ENCODE assay signal across 14 mouse cellular contexts in genomic region chr15:85683716-85684115, GRCm38 (mm10). TPM values are rescaled to one million over a fixed set of nuclear protein-coding genes. Genes with fewer than 3 reads are reported as not detected.
A peak's percentile ranks its signal among the peaks of the same experiment; 100 is the strongest.
DNase-seq lines count a peak whose midpoint lies in the region; ATAC-seq and TF ChIP-seq lines count a peak whose summit lies in the region.
"Had no signal": no experiment of that assay in that cellular context is flagged by ENCODE, and none has a peak within 500 bp of the region (broad histone marks: within the 10 kb centered on the region; RNA-seq: fewer than 3 reads in every experiment).

No protein-coding gene starts in this region.

- H3K27ac ChIP-seq in embryonic facial prominence, embryonic 15.5 days (replicated peaks) = 0 out of 2 replicates have a peak overlapping the region, but pooled peaks have one; percentile 48
- H3K27ac ChIP-seq in embryonic facial prominence, embryonic 10.5 days (replicated peaks) = no peak overlapping the region
- H3K27ac ChIP-seq in layer of hippocampus, adult 2 months = peak overlapping the region; percentile 100
- H3K27ac ChIP-seq in limb, embryonic 10.5 days = no peak overlapping the region
- H3K27ac ChIP-seq: forebrain, embryonic 15.5 days; intestine, embryonic 15.5 days had no signal

- TF ChIP-seq POLR2A in myocyte (IDR thresholded peaks at IDR 0.05; ENCODE audit: insufficient read length, low read depth) = no peak

- H3K9ac ChIP-seq in embryonic facial prominence, embryonic 15.5 days = no peak overlapping the region
- H3K9ac ChIP-seq: forebrain, embryonic 15.5 days; intestine, embryonic 15.5 days had no signal

- H3K4me1 ChIP-seq in embryonic facial prominence, embryonic 15.5 days = peaks cover 67% of the 10 kb centered on the region
- H3K4me1 ChIP-seq in embryonic facial prominence, embryonic 10.5 days = peaks cover 24% of the 10 kb centered on the region
- H3K4me1 ChIP-seq in limb, embryonic 10.5 days = peaks cover 35% of the 10 kb centered on the region

- H3K4me2 ChIP-seq in embryonic facial prominence, embryonic 15.5 days (replicated peaks) = no peak overlapping the region
- peak overlapping the region; percentile 97 for H3K4me2 ChIP-seq in myocyte (ENCODE audit: low read depth)
- H3K4me2 ChIP-seq: forebrain, embryonic 15.5 days; intestine, embryonic 15.5 days; liver, embryonic 11.5 days; midbrain, embryonic 11.5 days had no signal

- no peak for DNase-seq in embryonic facial prominence, embryonic 10.5 days (ENCODE audit: low spot score)
- no peak for DNase-seq in layer of hippocampus, adult 2 months (ENCODE audit: low spot score in 2 of 2)
- DNase-seq in layer of hippocampus, adult 18-20 months (ENCODE audit: low spot score in 2 of 2) = no peak
- no peak for DNase-seq in limb, embryonic 10.5 days (ENCODE audit: low spot score)
- DNase-seq in right cerebral cortex, adult 2 months (ENCODE audit: low spot score in 2 of 2) = no peak
- DNase-seq: cerebellum, adult 11-12 months; right cerebral cortex, postnatal 25 days had no signal

- no peak for TF ChIP-seq CTCF in layer of hippocampus, adult 2 months (conservative IDR thresholded peaks at IDR 0.05)
- no peak for TF ChIP-seq CTCF in C2C12 (IDR thresholded peaks at IDR 0.05; ENCODE audit: control insufficient read depth, insufficient read depth, insufficient read length)

- no peak overlapping the region for H3K4me3 ChIP-seq in embryonic facial prominence, embryonic 15.5 days (replicated peaks)
- H3K4me3 ChIP-seq in embryonic facial prominence, embryonic 10.5 days = no peak overlapping the region
- H3K4me3 ChIP-seq in layer of hippocampus, adult 2 months = peak overlapping the region; percentile 74
- H3K4me3 ChIP-seq in C2C12 (ENCODE audit: insufficient read depth, poor library complexity, severe bottlenecking) (peak overlapping the region; percentile 40), myocyte (peak overlapping the region; percentile 95)
- no peak overlapping the region for H3K4me3 ChIP-seq in limb, embryonic 10.5 days
- H3K4me3 ChIP-seq: forebrain, embryonic 15.5 days; intestine, embryonic 15.5 days had no signal

- ATAC-seq in embryonic facial prominence, embryonic 15.5 days (ENCODE audit: insufficient number of reproducible peaks, low FRiP score, low TSS enrichment, low read depth) = no peak
- ATAC-seq: forebrain, embryonic 15.5 days; intestine, embryonic 15.5 days had no signal

- H3K79me3 ChIP-seq in C2C12 (ENCODE audit: low read depth) = peaks cover 97% of the 10 kb centered on the region

- peaks cover 100% of the 10 kb centered on the region for H3K79me2 ChIP-seq in C2C12 (ENCODE audit: control insufficient read depth, insufficient read depth)
- H3K79me2 ChIP-seq in myocyte (ENCODE audit: control insufficient read depth, insufficient read depth) = peaks cover 100% of the 10 kb centered on the region

- WGBS in embryonic facial prominence, embryonic 15.5 days = 92% methylated on average over 4 of the region's 4 CpGs
- WGBS in embryonic facial prominence, embryonic 10.5 days = 92% methylated on average over 4 of the region's 4 CpGs
- 94% methylated on average over 4 of the region's 4 CpGs for WGBS in limb, embryonic 10.5 days

- H3K36me3 ChIP-seq in embryonic facial prominence, embryonic 15.5 days = peaks cover 29% of the 10 kb centered on the region
- no peaks in the 10 kb centered on the region for H3K36me3 ChIP-seq in embryonic facial prominence, embryonic 10.5 days (replicated peaks)
- H3K36me3 ChIP-seq in C2C12 (ENCODE audit: control insufficient read depth, insufficient read depth) (peaks cover 92% of the 10 kb centered on the region), myocyte (ENCODE audit: control insufficient read depth, insufficient read depth) (peaks cover 51% of the 10 kb centered on the region)
- H3K36me3 ChIP-seq in limb, embryonic 10.5 days = no peaks in the 10 kb centered on the region
- H3K36me3 ChIP-seq: intestine, embryonic 15.5 days had no signal

- no peaks in the 10 kb centered on the region for H3K9me3 ChIP-seq in embryonic facial prominence, embryonic 15.5 days (replicated peaks)
- no peaks in the 10 kb centered on the region for H3K9me3 ChIP-seq in embryonic facial prominence, embryonic 10.5 days
- H3K9me3 ChIP-seq in limb, embryonic 10.5 days (replicated peaks) = no peaks in the 10 kb centered on the region
- H3K9me3 ChIP-seq: forebrain, embryonic 15.5 days; intestine, embryonic 15.5 days had no signal

- H3K27me3 ChIP-seq in embryonic facial prominence, embryonic 15.5 days = no peaks in the 10 kb centered on the region
- peaks cover 82% of the 10 kb centered on the region for H3K27me3 ChIP-seq in embryonic facial prominence, embryonic 10.5 days (replicated peaks; ENCODE audit: low read depth, poor library complexity, severe bottlenecking)
- H3K27me3 ChIP-seq in C2C12 (ENCODE audit: control insufficient read depth, insufficient read depth, insufficient read length) (no peaks in the 10 kb centered on the region), myocyte (ENCODE audit: control insufficient read depth, insufficient read depth, insufficient read length) (no peaks in the 10 kb centered on the region)
- H3K27me3 ChIP-seq in limb, embryonic 10.5 days (ENCODE audit: low read depth, poor library complexity, severe bottlenecking) = peaks cover 24% of the 10 kb centered on the region
- H3K27me3 ChIP-seq: forebrain, embryonic 15.5 days; intestine, embryonic 15.5 days had no signal

- peak overlapping the region; percentile 50 for H3ac ChIP-seq in C2C12 (ENCODE audit: control insufficient read depth, insufficient read length, low read depth)
- H3ac ChIP-seq in myocyte (ENCODE audit: control insufficient read depth, insufficient read length) = no peak overlapping the region

TF ChIP-seq in C2C12, 6 proteins besides CTCF, POLR2A, EP300 and RAD21:
- no peak for TF ChIP-seq MAX (IDR thresholded peaks at IDR 0.05)
- TF ChIP-seq MYOG (IDR thresholded peaks at IDR 0.05; ENCODE audit: control insufficient read depth, extremely low read depth, insufficient read length) = no peak
- no peak for TF ChIP-seq CEBPB (IDR thresholded peaks at IDR 0.05; ENCODE audit: low read depth)
- TF ChIP-seq USF1 (IDR thresholded peaks at IDR 0.05; ENCODE audit: low read depth) = no peak
- TF ChIP-seq FOSL1 (IDR thresholded peaks at IDR 0.05; ENCODE audit: insufficient read depth, low read length, poor library complexity, severe bottlenecking) = no peak

TF ChIP-seq in myocyte, 11 proteins besides CTCF, POLR2A, EP300 and RAD21:
- TF ChIP-seq POLR2AphosphoS2 (IDR thresholded peaks at IDR 0.05; ENCODE audit: insufficient read length, low read depth) (no peak), MAX (IDR thresholded peaks at IDR 0.05; ENCODE audit: low read depth) (no peak), CEBPB (IDR thresholded peaks at IDR 0.05; ENCODE audit: insufficient read depth, poor library complexity, severe bottlenecking) (no peak), MYOG (IDR thresholded peaks at IDR 0.05; ENCODE audit: control insufficient read depth in 1 of 3, insufficient read depth in 1 of 3, insufficient read length in 2 of 3, low read depth in 2 of 3) (no peak), REST (IDR thresholded peaks at IDR 0.05; ENCODE audit: insufficient read depth, insufficient read length) (no peak)

RNA-seq across cellular contexts. Expression of gene Ppara, which starts 51.1 kb away (rescaled TPM):
- polyA plus RNA-seq in embryonic facial prominence, embryonic 15.5 days (2015; fragmentation: Nextera tagmentation; extraction: Ambion mirVana) = 3.6 and 5.0 TPM in 2 replicates
- 0.29 and 0.75 TPM in 2 replicates for polyA plus RNA-seq in embryonic facial prominence, embryonic 10.5 days (2016; fragmentation: Nextera tagmentation; extraction: Ambion mirVana)
- 1 to 10 TPM; 3.1 to 3.9 TPM for total RNA-seq in layer of hippocampus, adult 2 months (2021)
- 1 to 10 TPM; 2.9 to 3.4 TPM for total RNA-seq in layer of hippocampus, adult 18-20 months (2021)
- polyA plus RNA-seq in C2C12 (2012; fragmentation: generic; extraction: Trizol) (0.08 TPM), myocyte (2012; fragmentation: generic; extraction: Trizol) (0.12 TPM)
- polyA plus RNA-seq in limb, embryonic 10.5 days (2016; fragmentation: Nextera tagmentation; extraction: Ambion mirVana) = 0.16 and 0.45 TPM in 2 replicates

Comparison
In these comparisons a context has a peak if more than half of its experiments do, and no peak if none do; other contexts are left out.
1. H3K27ac ChIP-seq: peak in embryonic facial prominence, embryonic 15.5 days (single experiment) and layer of hippocampus, adult 2 months (single experiment); none in embryonic facial prominence, embryonic 10.5 days (single experiment) and limb, embryonic 10.5 days (single experiment).
2. H3K4me3 ChIP-seq: peak in layer of hippocampus, adult 2 months (single experiment), C2C12 (single experiment) and myocyte (single experiment); none in embryonic facial prominence, embryonic 15.5 days (single experiment), embryonic facial prominence, embryonic 10.5 days (single experiment) and limb, embryonic 10.5 days (single experiment).